Comparison of ENCODE assay signal across 25 mouse cellular contexts in genomic region chr19:14499835-14500425, GRCm38 (mm10).
DNase-seq lines count a peak whose midpoint lies in the region; ATAC-seq and TF ChIP-seq lines count a peak whose summit lies in the region.
"Had no signal": no experiment of that assay in that cellular context is flagged by ENCODE, and none has a peak within 500 bp of the region (broad histone marks: within the 10 kb centered on the region; RNA-seq: fewer than 3 reads in every experiment).

No protein-coding gene starts in this region.

- in situ Hi-C loops in CH12.LX (cut with MboI; ENCODE audit: low pct_ligation_motif_present, low pct_unique_long_range_greater_than_20kb, low sequenced_read_pairs), result no loop called here

- H3K36me3 ChIP-seq in embryonic facial prominence, embryonic 14.5 days (ENCODE audit: control insufficient read depth, insufficient read depth, low read length), result no peaks in the 10 kb centered on the region
- H3K36me3 ChIP-seq in embryonic facial prominence, embryonic 10.5 days (replicated peaks), result peaks cover 6% of the 10 kb centered on the region; the same call in 1 of the 2 replicates
- no peaks in the 10 kb centered on the region for H3K36me3 ChIP-seq in lung, postnatal 0 days (ENCODE audit: insufficient read depth, low read length)
- peaks cover 6 to 20% of the 10 kb centered on the region in 2 experiments for H3K36me3 ChIP-seq in CH12.LX (replicated peaks in 1 of 2; ENCODE audit: control insufficient read depth in 1 of 2, insufficient read depth in 1 of 2, low read length in 1 of 2)
- no peaks in the 10 kb centered on the region for H3K36me3 ChIP-seq in splenic B cell, adult 2 months (ENCODE audit: control insufficient read depth, insufficient read depth, low read length, poor library complexity, severe bottlenecking)
- H3K36me3 ChIP-seq: embryonic facial prominence, embryonic 15.5 days; forebrain, embryonic 15.5 days; hindbrain, embryonic 12.5 days had no signal

- no peak overlapping the region for H3K4me3 ChIP-seq in embryonic facial prominence, embryonic 14.5 days (ENCODE audit: low read depth, low read length)
- no peak overlapping the region for H3K4me3 ChIP-seq in embryonic facial prominence, embryonic 10.5 days
- H3K4me3 ChIP-seq in lung, postnatal 0 days (ENCODE audit: low read depth, low read length), result no peak overlapping the region
- H3K4me3 ChIP-seq in CH12.LX (replicated peaks in 1 of 3; ENCODE audit: low read depth in 2 of 3, low read length in 2 of 3, poor library complexity in 1 of 3), result no peak overlapping the region
- H3K4me3 ChIP-seq: embryonic facial prominence, embryonic 15.5 days; erythroblast, embryonic 14.5 days; forebrain, embryonic 15.5 days; hindbrain, embryonic 12.5 days had no signal

- H3K4me2 ChIP-seq in embryonic facial prominence, embryonic 14.5 days (ENCODE audit: low read depth, low read length), result no peak overlapping the region
- H3K4me2 ChIP-seq in lung, postnatal 0 days (replicated peaks; ENCODE audit: low read depth, low read length), result no peak overlapping the region
- H3K4me2 ChIP-seq in CH12.LX (ENCODE audit: insufficient read depth, low read depth, poor library complexity, severe bottlenecking), result peak overlapping the region; percentile 82
- H3K4me2 ChIP-seq: embryonic facial prominence, embryonic 15.5 days; forebrain, embryonic 15.5 days; hindbrain, embryonic 12.5 days had no signal

- H3K4me1 ChIP-seq in embryonic facial prominence, embryonic 14.5 days (ENCODE audit: control insufficient read depth, insufficient read depth, low read length), result peaks cover 6% of the 10 kb centered on the region; the same call in 1 of the 2 replicates
- H3K4me1 ChIP-seq in embryonic facial prominence, embryonic 10.5 days, result peaks cover 22% of the 10 kb centered on the region
- peaks cover 7% of the 10 kb centered on the region; the same call in 1 of the 2 replicates for H3K4me1 ChIP-seq in lung, postnatal 0 days (ENCODE audit: insufficient read depth, low read depth, low read length)
- H3K4me1 ChIP-seq in CH12.LX (ENCODE audit: control insufficient read depth in 1 of 2, insufficient read depth in 2 of 2), result peaks cover 16 to 60% of the 10 kb centered on the region in 2 experiments
- H3K4me1 ChIP-seq: embryonic facial prominence, embryonic 15.5 days had no signal

- TF ChIP-seq POLR2A in CH12.LX (IDR thresholded peaks at IDR 0.05; ENCODE audit: low read depth, low read length), result 0 out of 2 replicates have a peak, but pooled peaks have one; percentile 20

- H3K79me2 ChIP-seq in CH12.LX (replicated peaks; ENCODE audit: control insufficient read depth, extremely low read depth, insufficient read depth, poor library complexity, severe bottlenecking), result peaks cover 25% of the 10 kb centered on the region; the same call in 1 of the 2 replicates

- TF ChIP-seq RAD21 in CH12.LX (IDR thresholded peaks at IDR 0.05; ENCODE audit: low read depth, low read length), result no peak; the same call in 1 of the 2 replicates

- peak; percentile 52 for DNase-seq in embryonic facial prominence, embryonic 14.5 days (ENCODE audit: low spot score)
- DNase-seq in embryonic facial prominence, embryonic 10.5 days (ENCODE audit: low spot score), result no peak
- peak; percentile 63 for DNase-seq in lung, postnatal 0 days (ENCODE audit: low spot score)
- DNase-seq in lung, postnatal 10 days, result no peak
- peak; percentile 64 for DNase-seq in CH12.LX (ENCODE audit: extremely low read depth)
- peak; percentile 11 for DNase-seq in splenic B cell, adult 2 months (ENCODE audit: low read depth, low spot score)
- no peak for DNase-seq in cerebellum, postnatal 25 days
- DNase-seq: adrenal gland, postnatal 36 days; cerebellum, adult 2 months; cerebellum, postnatal 10 days; gastrocnemius, postnatal 14 days; heart, adult 11 months; heart, postnatal 10 days; heart, postnatal 4 days had no signal

- dilution Hi-C loops in CH12.LX (cut with MboI; ENCODE audit: extremely low pct_ligation_motif_present, extremely low pct_unique_long_range_greater_than_20kb, low sequenced_read_pairs), result no loop called here

- 25% methylated on average over 3 of the region's 3 CpGs for WGBS in embryonic facial prominence, embryonic 14.5 days
- WGBS in embryonic facial prominence, embryonic 10.5 days, result 37% methylated on average over 3 of the region's 3 CpGs
- 18% methylated on average over 3 of the region's 3 CpGs for WGBS in lung, postnatal 0 days

- no peaks in the 10 kb centered on the region for H3K9me3 ChIP-seq in embryonic facial prominence, embryonic 14.5 days (ENCODE audit: control insufficient read depth, low read length)
- H3K9me3 ChIP-seq in embryonic facial prominence, embryonic 10.5 days, result no peaks in the 10 kb centered on the region
- no peaks in the 10 kb centered on the region for H3K9me3 ChIP-seq in lung, postnatal 0 days (ENCODE audit: low read length)
- H3K9me3 ChIP-seq in CH12.LX (replicated peaks; ENCODE audit: low read length), result no peaks in the 10 kb centered on the region
- H3K9me3 ChIP-seq: embryonic facial prominence, embryonic 15.5 days; forebrain, embryonic 15.5 days; hindbrain, embryonic 12.5 days had no signal

- no peak for TF ChIP-seq EP300 in lung, postnatal 0 days (IDR thresholded peaks at IDR 0.05)
- peak; percentile 66 for TF ChIP-seq EP300 in CH12.LX (IDR thresholded peaks at IDR 0.05; ENCODE audit: low read length)

- no peak for TF ChIP-seq CTCF in lung, postnatal 0 days (IDR thresholded peaks at IDR 0.05)
- TF ChIP-seq CTCF in CH12.LX (conservative IDR thresholded peaks at IDR 0.05 in 1 of 2, IDR thresholded peaks at IDR 0.05 in 1 of 2; ENCODE audit: low read depth in 2 of 2, low read length in 2 of 2), result no peak

- no peak overlapping the region for H3K27ac ChIP-seq in embryonic facial prominence, embryonic 14.5 days (replicated peaks; ENCODE audit: low read depth, low read length)
- H3K27ac ChIP-seq in embryonic facial prominence, embryonic 10.5 days (replicated peaks), result no peak overlapping the region
- H3K27ac ChIP-seq in lung, postnatal 0 days (ENCODE audit: low read length), result no peak overlapping the region
- peak overlapping the region; percentile 92 for H3K27ac ChIP-seq in CH12.LX (ENCODE audit: insufficient read depth, low read depth)
- H3K27ac ChIP-seq: embryonic facial prominence, embryonic 15.5 days; forebrain, embryonic 15.5 days; hindbrain, embryonic 12.5 days had no signal

- ATAC-seq in embryonic facial prominence, embryonic 14.5 days (ENCODE audit: low read depth), result peak; percentile 57; the same call in 1 of the 2 replicates
- peak; percentile 56 for ATAC-seq in lung, postnatal 0 days
- ATAC-seq in megakaryocyte, adult 5-6 weeks (ENCODE audit: poor library complexity, severe bottlenecking), result no peak
- ATAC-seq: activated CD4-positive, CD25-positive, alpha-beta regulatory T cell, adult 4 months; CD4-positive, CD25-positive, alpha-beta regulatory T cell, adult 4 months; forebrain, embryonic 15.5 days; hindbrain, embryonic 16.5 days; inflammation-experienced regulatory T-cells, adult 6 months; intestine, postnatal 0 days; Patski had no signal

- H3K9ac ChIP-seq in embryonic facial prominence, embryonic 14.5 days (ENCODE audit: low read depth, low read length), result no peak overlapping the region
- no peak overlapping the region for H3K9ac ChIP-seq in lung, postnatal 0 days (replicated peaks; ENCODE audit: low read depth)
- H3K9ac ChIP-seq in CH12.LX (ENCODE audit: insufficient read depth, low read depth), result peak overlapping the region; percentile 58; the same call in 1 of the 2 replicates
- H3K9ac ChIP-seq: embryonic facial prominence, embryonic 15.5 days; forebrain, embryonic 15.5 days; hindbrain, embryonic 12.5 days had no signal

- no peaks in the 10 kb centered on the region for H3K27me3 ChIP-seq in embryonic facial prominence, embryonic 14.5 days (replicated peaks; ENCODE audit: control insufficient read depth, insufficient read depth, low read length)
- H3K27me3 ChIP-seq in embryonic facial prominence, embryonic 10.5 days (replicated peaks; ENCODE audit: low read depth, poor library complexity, severe bottlenecking), result peaks cover 7% of the 10 kb centered on the region; the same call in 1 of the 2 replicates
- H3K27me3 ChIP-seq in lung, postnatal 0 days (replicated peaks; ENCODE audit: insufficient read depth, low read length), result no peaks in the 10 kb centered on the region
- H3K27me3 ChIP-seq in CH12.LX (replicated peaks), result no peaks in the 10 kb centered on the region
- no peaks in the 10 kb centered on the region for H3K27me3 ChIP-seq in splenic B cell, adult 2 months (ENCODE audit: control insufficient read depth, insufficient read depth, low read length, poor library complexity, severe bottlenecking)
- H3K27me3 ChIP-seq: embryonic facial prominence, embryonic 15.5 days; forebrain, embryonic 15.5 days; hindbrain, embryonic 12.5 days; Patski had no signal

TF ChIP-seq in CH12.LX, 34 proteins besides CTCF, POLR2A, EP300 and RAD21:
- TF ChIP-seq TCF12 (IDR thresholded peaks at IDR 0.05; ENCODE audit: low read depth, low read length) (0 out of 2 replicates have a peak, but pooled peaks have one; percentile 39), MXI1 (IDR thresholded peaks at IDR 0.05; ENCODE audit: low read depth, low read length) (peak; percentile 76; the same call in 1 of the 2 replicates), RCOR1 (conservative IDR thresholded peaks at IDR 0.05; ENCODE audit: low read depth, low read length) (no peak), IRF4 (IDR thresholded peaks at IDR 0.05; ENCODE audit: low read depth, low read length) (peak; percentile 65), TBP (conservative IDR thresholded peaks at IDR 0.05; ENCODE audit: low read depth, low read length) (0 out of 2 replicates have a peak, but pooled peaks have one; percentile 16), BHLHE40 (IDR thresholded peaks at IDR 0.05; ENCODE audit: low read depth, low read length) (peak; percentile 79), SIN3A (IDR thresholded peaks at IDR 0.05; ENCODE audit: low read length) (peak; percentile 74; the same call in 1 of the 2 replicates), NRF1 (IDR thresholded peaks at IDR 0.05; ENCODE audit: low read depth, low read length) (no peak), E2F4 (IDR thresholded peaks at IDR 0.05; ENCODE audit: insufficient replicate concordance, low read depth, low read length) (no peak), KAT2A (IDR thresholded peaks at IDR 0.05; ENCODE audit: insufficient replicate concordance, low read length) (no peak), CHD1 (IDR thresholded peaks at IDR 0.05; ENCODE audit: low read depth, low read length) (peak; percentile 98), ZKSCAN1 (IDR thresholded peaks at IDR 0.05; ENCODE audit: borderline replicate concordance, low read depth, low read length) (no peak), ELF1 (IDR thresholded peaks at IDR 0.05; ENCODE audit: low read depth, low read length) (peak; percentile 61; the same call in 1 of the 2 replicates), MYC (IDR thresholded peaks at IDR 0.05; ENCODE audit: low read depth, low read length) (peak; percentile 90), MAX (IDR thresholded peaks at IDR 0.05; ENCODE audit: low read length) (peak; percentile 60; the same call in 1 of the 2 replicates), POLR2AphosphoS2 (IDR thresholded peaks at IDR 0.05; ENCODE audit: low read depth, low read length) (no peak)
TF ChIP-seq in CH12.LX: peak in this region for 10.

Comparison
In these comparisons a context has a peak if more than half of its experiments do, and no peak if none do; other contexts are left out.
1. DNase-seq: peak in embryonic facial prominence, embryonic 14.5 days (single experiment), lung, postnatal 0 days (single experiment), CH12.LX (single experiment) and splenic B cell, adult 2 months (single experiment); none in embryonic facial prominence, embryonic 10.5 days (single experiment), lung, postnatal 10 days (single experiment) and cerebellum, postnatal 25 days (0 of 2).